Mouse (Mus musculus) olfactory bulb, adult 2 months (tissue): ENCODE measurements around the gene Gm21310. TPM values are rescaled to one million over a fixed set of nuclear protein-coding genes. Genes with fewer than 3 reads are reported as not detected.
"Not testable (repeated sequence)": the region's sequence is repeated elsewhere in the genome, so short reads cannot be mapped to it uniquely, and the experiment has no call there.

Experiments used
- H3K27ac ChIP-seq: fragments of 200-500 bp; 2 replicates; pipeline ENCODE4 v1.5.1; 2012; ENCODE audit warnings: low read depth, low read length; ENCODE audit not compliant: insufficient read depth
- H3K4me1 ChIP-seq: fragments of 200-500 bp; 2 replicates; pipeline ENCODE4 v1.6.1; 2012; ENCODE audit warnings: low read length; ENCODE audit not compliant: control insufficient read depth, insufficient read depth
- H3K4me3 ChIP-seq: fragments of 200-500 bp; 2 replicates; pipeline ENCODE4 v1.5.1; 2012; ENCODE audit warnings: mild to moderate bottlenecking, low read depth, low read length, moderate library complexity; ENCODE audit not compliant: insufficient read depth
- polyA plus RNA-seq: library from polyadenylated mRNA; stranded (reverse); fragments of >200 nt; gene quantifications from 2 replicates; pipeline ENCODE4 v1.2.4, GENCODE M21; 2012; ENCODE audit warnings: low replicate concordance; ENCODE audit not compliant: missing spikeins, insufficient read depth, insufficient read length

The Gm21310 gene
- not detected in 2 replicates for polyA plus RNA-seq

DNA sequence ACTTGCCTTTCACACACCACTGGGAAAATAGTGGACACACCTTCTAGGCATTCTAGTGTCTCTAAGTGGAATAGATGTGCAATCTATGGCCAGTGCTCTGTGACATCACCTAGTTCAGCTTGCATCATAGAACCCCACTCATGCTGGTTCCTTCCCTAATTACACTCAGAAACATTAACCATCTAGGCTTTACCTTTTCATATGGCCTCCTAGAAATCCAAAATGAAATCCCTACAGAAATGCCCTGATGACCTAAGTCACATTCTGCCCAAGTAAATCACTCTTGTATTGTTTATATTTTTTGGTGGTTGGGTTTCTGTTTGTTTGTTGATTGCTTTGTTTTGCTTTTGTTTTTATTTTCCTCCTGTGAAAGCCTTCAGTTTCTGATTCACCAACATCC, at the start of gene Gm21310:
Gene Gm21310, minus strand, starts transcription at position 101 of the 400 bp plus-strand sequence.
- H3K27ac ChIP-seq, H3K4me1 ChIP-seq, H3K4me3 ChIP-seq: not testable (repeated sequence)

Other genes starting within 250 kb of the Gm21310 start
- not detected in 2 replicates for gene Gm20834, start 177.4 kb upstream of the Gm21310 start, polyA plus RNA-seq